Mouse (Mus musculus) erythroblast, embryonic 14.5 days (primary cell): ENCODE data around the gene Slc24a1.

Source experiments
- GATA1 ChIP-seq: IDR thresholded peaks from 2 replicates; pipeline ENCODE4 v1.6.1; 2012; ENCODE audit warnings: low read length, inconsistent platforms, mixed read lengths
- TAL1 ChIP-seq: IDR thresholded peaks from 3 replicates; pipeline ENCODE4 v1.6.1; 2012; ENCODE audit warnings: low read length, inconsistent platforms, mixed read lengths

DNA sequence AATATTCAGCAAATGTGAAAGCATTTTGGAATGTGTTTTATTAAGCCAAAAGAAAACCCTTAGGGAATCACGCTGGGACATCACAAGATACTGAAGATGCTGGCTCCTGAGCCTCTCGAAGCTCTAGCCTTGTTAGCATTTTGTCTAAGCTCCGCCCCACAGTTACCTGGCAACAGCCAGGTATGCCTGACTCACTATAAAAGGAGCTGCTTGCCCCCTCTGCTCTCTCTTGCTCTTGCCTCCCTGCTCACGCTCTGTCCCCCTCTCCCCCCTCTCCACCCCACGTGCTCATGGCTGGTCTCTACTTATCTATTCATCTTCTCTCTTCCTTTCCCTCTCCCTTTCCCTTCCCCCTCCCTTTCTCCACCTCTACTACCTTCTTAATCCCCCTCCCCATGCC is 648 bp upstream of the Slc24a1 start:
- TF ChIP-seq TAL1 (no peak), GATA1 (no peak)
